Mouse (Mus musculus) frontal cortex, adult (tissue): ENCODE measurements around the gene Utp6.
"Not testable (repeated sequence)": the region's sequence is repeated elsewhere in the genome, so short reads cannot be mapped to it uniquely, and the experiment has no call there.

Experiments
- ATAC-seq: cut with Nextera tagmentation; 2 replicates; pipeline ENCODE4 v1.9.2; 2017; ENCODE audit warnings: mild to moderate bottlenecking, moderate library complexity, mixed read lengths; ENCODE audit not compliant: low TSS enrichment

The Utp6 gene

GRCm38 (mm10) chr11:79962125-79962876 is at the start of gene Utp6:
Gene Utp6 (minus strand): TSS chr11:79962390.
- ATAC-seq: peak; percentile 98

- ATAC-seq: no peak
These were observed 32.2 kb upstream of the Utp6 start for GRCm38 (mm10) chr11:79994271-79994988.

GRCm38 (mm10) chr11:79993356-79994270 is 31.4 kb upstream of the Utp6 start:
- peak; percentile 21; the same call in 1 of the 2 replicates for ATAC-seq

GRCm38 (mm10) chr11:79992592-79993355 is 30.6 kb upstream of the Utp6 start, which contains the start of gene Suz12:
Gene Suz12 (plus strand): TSS chr11:79993106.
- ATAC-seq: peak; percentile 98

GRCm38 (mm10) chr11:79992035-79992591 is 29.9 kb upstream of the Utp6 start:
- peak; percentile 49 for ATAC-seq

GRCm38 (mm10) chr11:79991600-79991999 is 29.4 kb upstream of the Utp6 start:
- no peak for ATAC-seq

GRCm38 (mm10) chr11:79990120-79990519 is 27.9 kb upstream of the Utp6 start:
- ATAC-seq: no peak

GRCm38 (mm10) chr11:79987896-79988295 is 25.7 kb upstream of the Utp6 start:
- no peak for ATAC-seq

- no peak for ATAC-seq
These were observed 24.7 kb upstream of the Utp6 start for GRCm38 (mm10) chr11:79986886-79987285.

- not testable (repeated sequence) for ATAC-seq
These were observed 15.6 kb upstream of the Utp6 start for GRCm38 (mm10) chr11:79977747-79978146.

GRCm38 (mm10) chr11:79977061-79977460 is 14.9 kb upstream of the Utp6 start:
- ATAC-seq: not testable (repeated sequence)

- ATAC-seq: not testable (repeated sequence)
These were observed 14.5 kb upstream of the Utp6 start for GRCm38 (mm10) chr11:79976645-79977044.

- no peak for ATAC-seq
These were observed 14.0 kb upstream of the Utp6 start for GRCm38 (mm10) chr11:79976222-79976621.

GRCm38 (mm10) chr11:79975377-79975776 is 13.2 kb upstream of the Utp6 start:
- ATAC-seq: no peak

GRCm38 (mm10) chr11:79973626-79974476 is 11.7 kb upstream of the Utp6 start:
- ATAC-seq: peak; percentile 64; the same call in 1 of the 2 replicates

- no peak for ATAC-seq
These were observed 10.9 kb upstream of the Utp6 start for GRCm38 (mm10) chr11:79973133-79973532.

GRCm38 (mm10) chr11:79967752-79968151 is 5.6 kb upstream of the Utp6 start:
- no peak for ATAC-seq

- no peak for ATAC-seq
These were observed 3.7 kb upstream of the Utp6 start for GRCm38 (mm10) chr11:79965896-79966295.

- no peak for ATAC-seq
These were observed 1.2 kb upstream of the Utp6 start for GRCm38 (mm10) chr11:79963212-79963974.
